Mouse (Mus musculus) lung, postnatal 0 days (tissue): ENCODE results near the gene Ccdc124. TPM values are rescaled to one million over a fixed set of nuclear protein-coding genes. Genes with fewer than 3 reads are reported as not detected.

ENCODE experiments used
- ATAC-seq: fragments of 200-750 bp; cut with Nextera tagmentation; 2 replicates; pipeline ENCODE4 v1.8.0; 2017; ENCODE audit warnings: moderate library complexity
- DNase-seq: peaks from one replicate; pipeline ENCODE4 v3.0.0-alpha.2; 2016; ENCODE audit warnings: low spot score
- H3K27ac ChIP-seq: fragments of 300-500 bp; sonication (generic); 2 replicates; pipeline ENCODE4 v1.5.1; 2014; ENCODE audit warnings: antibody characterized with exemption, mild to moderate bottlenecking, low read length, mixed read lengths
- H3K27me3 ChIP-seq: fragments of 300-500 bp; sonication (generic); replicated peaks from 2 replicates; pipeline ENCODE4 v1.6.1; 2014; ENCODE audit warnings: low read length, mixed read lengths; ENCODE audit not compliant: insufficient read depth
- H3K36me3 ChIP-seq: fragments of 300-500 bp; sonication (generic); 2 replicates; pipeline ENCODE4 v1.6.1; 2014; ENCODE audit warnings: low read length, mixed read lengths; ENCODE audit not compliant: insufficient read depth
- H3K4me1 ChIP-seq: fragments of 300-500 bp; sonication (generic); 2 replicates; pipeline ENCODE4 v1.6.1; 2014; ENCODE audit warnings: antibody characterized with exemption, low read depth, low read length, mixed read lengths; ENCODE audit not compliant: insufficient read depth
- H3K4me2 ChIP-seq: fragments of 300-500 bp; sonication (generic); replicated peaks from 2 replicates; pipeline ENCODE4 v1.6.1; 2014; ENCODE audit warnings: low read depth, mild to moderate bottlenecking, low read length, moderate library complexity, mixed read lengths
- H3K4me3 ChIP-seq: fragments of 300-500 bp; sonication (generic); 2 replicates; pipeline ENCODE4 v1.5.1; 2014; ENCODE audit warnings: low read depth, low read length
- H3K9ac ChIP-seq: fragments of 300-500 bp; sonication (generic); replicated peaks from 2 replicates; pipeline ENCODE4 v1.6.1; 2014; ENCODE audit warnings: low read depth, mild to moderate bottlenecking
- H3K9me3 ChIP-seq: fragments of 300-500 bp; sonication (generic); 2 replicates; pipeline ENCODE4 v1.6.1; 2016; ENCODE audit warnings: low read length, mixed read lengths
- CTCF ChIP-seq: IDR thresholded peaks from 2 replicates; pipeline ENCODE4 v1.5.1; 2016; ENCODE audit warnings: antibody characterized with exemption, mild to moderate bottlenecking
- EP300 ChIP-seq: IDR thresholded peaks from 2 replicates; pipeline ENCODE4 v1.6.1; 2016; ENCODE audit warnings: antibody characterized with exemption, mild to moderate bottlenecking, control low read depth
- WGBS: fragments of 180-500 bp; shearing (Covaris S2); extraction: QIAGEN DNeasy Blood & Tissue Kit; methylation state at CpG from one replicate; pipeline ENCODE4 v1.1.7; 2014; 5-methylcytosine and 5-hydroxymethylcytosine counted together
- polyA plus RNA-seq: library from polyadenylated mRNA; unstranded; fragments of >200 nt; fragmentation: Nextera tagmentation; extraction: Ambion mirVana; gene quantifications from 2 replicates; pipeline ENCODE4 v1.2.1, GENCODE M21; 2015

Gene Ccdc124
- polyA plus RNA-seq, 1 experiment from 2014 or later: 68.5 TPM

- no peaks in the 10 kb centered on the region for H3K36me3 ChIP-seq
- H3K9ac ChIP-seq: no peak overlapping the region
- DNase-seq (no peak), ATAC-seq (no peak)
- no peak overlapping the region for H3K27ac ChIP-seq
- no peaks in the 10 kb centered on the region for H3K9me3 ChIP-seq
- H3K4me1 ChIP-seq: peaks cover 7% of the 10 kb centered on the region
- no peak overlapping the region for H3K4me2 ChIP-seq
- 89% methylated on average over 2 of the region's 2 CpGs for WGBS
- H3K4me3 ChIP-seq: no peak overlapping the region
- no peaks in the 10 kb centered on the region for H3K27me3 ChIP-seq
- no peak for TF ChIP-seq EP300
- TF ChIP-seq CTCF: no peak
Observed at GRCm38 (mm10) chr8:70907518-70907917, 33.8 kb upstream of the Ccdc124 start.

- no peaks in the 10 kb centered on the region for H3K9me3 ChIP-seq
- H3K9ac ChIP-seq: peak within 1 kb of the TSS; percentile 56
- no peaks in the 10 kb centered on the region for H3K27me3 ChIP-seq
- H3K27ac ChIP-seq: peak within 1 kb of the TSS; percentile 74
- H3K4me2 ChIP-seq: peak within 1 kb of the TSS; percentile 90
- TF ChIP-seq EP300 (no peak), CTCF (no peak)
- no peaks in the 10 kb centered on the region for H3K36me3 ChIP-seq
- H3K4me3 ChIP-seq: peak within 1 kb of the TSS; percentile 74
- peak; percentile 80 for DNase-seq
- 2% methylated on average over 59 of the region's 86 CpGs for WGBS
- peaks cover 7% of the 10 kb centered on the region for H3K4me1 ChIP-seq
- ATAC-seq: peak; percentile 84
Observed at GRCm38 (mm10) chr8:70905831-70906736, 32.3 kb upstream of the Ccdc124 start, which contains the start of gene Map1s. Gene Map1s (plus strand): TSS chr8:70905932.

DNA sequence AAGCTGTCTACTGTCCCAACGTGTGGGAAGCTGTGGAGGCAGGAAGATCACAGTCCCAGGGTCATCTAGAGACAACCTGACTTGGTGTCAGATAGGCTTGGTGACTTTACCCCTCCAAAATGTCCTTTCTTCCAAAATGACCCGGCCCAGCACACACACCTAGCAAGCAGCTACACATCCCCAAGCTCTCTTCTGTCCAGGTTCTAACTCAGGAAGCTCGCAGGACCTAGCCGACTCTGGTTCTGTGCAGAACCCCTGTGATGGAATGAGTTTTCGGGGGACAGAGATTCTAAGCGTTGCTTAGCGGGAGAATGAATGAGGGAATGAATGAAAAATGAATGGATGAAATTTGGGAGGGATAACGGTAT is 31.7 kb upstream of the Ccdc124 start:
- DNase-seq (no peak), ATAC-seq (no peak)
- H3K9ac ChIP-seq: peak overlapping the region; percentile 56; the same call in 1 of the 2 replicates
- H3K4me1 ChIP-seq: peaks cover 7% of the 10 kb centered on the region
- peak overlapping the region; percentile 74 for H3K4me3 ChIP-seq
- no peaks in the 10 kb centered on the region for H3K27me3 ChIP-seq
- TF ChIP-seq CTCF (no peak), EP300 (no peak)
- H3K9me3 ChIP-seq: no peaks in the 10 kb centered on the region
- peak overlapping the region; percentile 74 for H3K27ac ChIP-seq
- WGBS: 13% methylated on average over 8 of the region's 8 CpGs
- H3K36me3 ChIP-seq: no peaks in the 10 kb centered on the region
- peak overlapping the region; percentile 90 for H3K4me2 ChIP-seq

DNA sequence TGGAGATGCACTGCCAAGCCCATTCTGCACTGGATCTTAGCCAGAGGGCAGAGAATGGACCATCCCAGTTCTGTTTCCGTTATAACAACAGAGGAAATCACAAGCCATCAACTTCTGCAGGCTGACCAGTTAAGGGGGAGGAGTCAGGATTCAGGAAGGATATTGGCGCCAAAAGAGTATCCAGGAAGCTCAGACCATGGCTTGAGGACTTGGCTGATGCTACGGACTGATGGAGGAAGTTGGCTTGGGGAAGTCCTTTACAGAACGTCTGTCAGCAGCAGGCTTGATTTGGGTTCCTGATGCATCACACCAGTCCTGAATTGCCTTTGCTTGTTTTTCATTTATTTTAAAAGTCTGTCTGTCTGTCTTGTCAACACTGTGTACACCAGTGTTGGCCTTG is 30.8 kb upstream of the Ccdc124 start:
- Histone ChIP-seq H3K36me3 (no peaks in the 10 kb centered on the region), H3K4me3 (no peak overlapping the region), H3K9me3 (no peaks in the 10 kb centered on the region), H3K4me1 (peaks cover 7% of the 10 kb centered on the region), H3K4me2 (no peak overlapping the region), H3K27me3 (no peaks in the 10 kb centered on the region), H3K27ac (0 out of 2 replicates have a peak overlapping the region, but pooled peaks have one; percentile 22), H3K9ac (no peak overlapping the region)
- WGBS: 35% methylated on average over 4 of the region's 4 CpGs
- TF ChIP-seq EP300 (peak; percentile 77), CTCF (no peak)
- DNase-seq: peak; percentile 89
- peak; percentile 70 for ATAC-seq

GRCm38 (mm10) chr8:70903582-70903981 is 29.8 kb upstream of the Ccdc124 start:
- DNase-seq (no peak), ATAC-seq (no peak)
- TF ChIP-seq EP300: no peak
- TF ChIP-seq CTCF: no peak
- Histone ChIP-seq H3K27me3 (no peaks in the 10 kb centered on the region), H3K9me3 (no peaks in the 10 kb centered on the region), H3K4me2 (no peak overlapping the region), H3K4me3 (no peak overlapping the region), H3K27ac (no peak overlapping the region), H3K9ac (no peak overlapping the region), H3K36me3 (no peaks in the 10 kb centered on the region), H3K4me1 (peaks cover 7% of the 10 kb centered on the region)

- Histone ChIP-seq H3K4me1 (peaks cover 7% of the 10 kb centered on the region), H3K27ac (no peak overlapping the region), H3K4me2 (no peak overlapping the region), H3K4me3 (no peak overlapping the region), H3K9me3 (no peaks in the 10 kb centered on the region), H3K9ac (no peak overlapping the region), H3K27me3 (no peaks in the 10 kb centered on the region), H3K36me3 (no peaks in the 10 kb centered on the region)
- DNase-seq (no peak), ATAC-seq (no peak)
- TF ChIP-seq EP300 (no peak), CTCF (no peak)
- 36% methylated on average over 4 of the region's 4 CpGs for WGBS
Observed at GRCm38 (mm10) chr8:70903112-70903511, 29.4 kb upstream of the Ccdc124 start.
